Comparison of ENCODE assay signal across 8 mouse cellular contexts in genomic region chr6:101376511-101377166, GRCm38 (mm10). TPM values are rescaled to one million over a fixed set of nuclear protein-coding genes. Genes with fewer than 3 reads are reported as not detected.
DNase-seq lines count a peak whose midpoint lies in the region; ATAC-seq and TF ChIP-seq lines count a peak whose summit lies in the region.

No protein-coding gene starts in this region.

- no peak overlapping the region for H3K27ac ChIP-seq in liver, adult 2 months (replicated peaks; ENCODE audit: insufficient read depth, low read depth, low read length)
- no peak overlapping the region for H3K27ac ChIP-seq in midbrain, embryonic 15.5 days
- H3K27ac ChIP-seq in thymus, adult 2 months (ENCODE audit: control insufficient read depth, insufficient read depth, low read length) = no peak overlapping the region

- H3K9ac ChIP-seq in liver, adult 2 months (ENCODE audit: low read depth, low read length) = peak overlapping the region; percentile 81
- peak overlapping the region; percentile 33; the same call in 1 of the 2 replicates for H3K9ac ChIP-seq in midbrain, embryonic 15.5 days

- peak overlapping the region; percentile 96 for H3K4me2 ChIP-seq in midbrain, embryonic 15.5 days

- no peaks in the 10 kb centered on the region for H3K27me3 ChIP-seq in liver, adult 2 months (ENCODE audit: control insufficient read depth, insufficient read depth, low read length)
- peaks cover 31% of the 10 kb centered on the region for H3K27me3 ChIP-seq in midbrain, embryonic 15.5 days (replicated peaks)
- H3K27me3 ChIP-seq in thymus, adult 2 months (ENCODE audit: control insufficient read depth, insufficient read depth, low read length) = no peaks in the 10 kb centered on the region

- no peaks in the 10 kb centered on the region for H3K9me3 ChIP-seq in midbrain, embryonic 15.5 days

- H3K79me2 ChIP-seq in liver, adult 2 months (ENCODE audit: control insufficient read depth, insufficient read depth, low read length) = no peaks in the 10 kb centered on the region

- H3K4me3 ChIP-seq in liver, adult 2 months (ENCODE audit: insufficient read depth, low read depth, low read length) = peak overlapping the region; percentile 76
- H3K4me3 ChIP-seq in midbrain, embryonic 15.5 days = peak overlapping the region; percentile 47
- H3K4me3 ChIP-seq in thymus, adult 2 months (ENCODE audit: control insufficient read depth, insufficient read depth, low read length) = no peak overlapping the region

- TF ChIP-seq CTCF in liver, adult 2 months (IDR thresholded peaks at IDR 0.05; ENCODE audit: low read depth, low read length) = no peak
- TF ChIP-seq CTCF in thymus, adult 2 months (IDR thresholded peaks at IDR 0.05; ENCODE audit: borderline replicate concordance, control insufficient read depth, extremely low read depth, insufficient read depth, low read length, poor library complexity) = no peak

- H3K4me1 ChIP-seq in liver, adult 2 months (ENCODE audit: control insufficient read depth, insufficient read depth, low read length) = peaks cover 10% of the 10 kb centered on the region; the same call in 1 of the 2 replicates
- H3K4me1 ChIP-seq in midbrain, embryonic 15.5 days = peaks cover 28% of the 10 kb centered on the region
- no peaks in the 10 kb centered on the region for H3K4me1 ChIP-seq in thymus, adult 2 months (replicated peaks; ENCODE audit: control insufficient read depth, insufficient read depth, low read length)

- DNase-seq in liver, adult 2 months (ENCODE audit: extremely low read depth, low read depth, low spot score) = peak; percentile 66
- DNase-seq in liver = no peak
- DNase-seq in gastrocnemius, adult 8-10 months (ENCODE audit: low spot score in 2 of 2) = peak; percentile 13 to 27
- DNase-seq in kidney, adult 9 months = peak; percentile 32
- DNase-seq in thymus, adult 2 months = no peak
- no peak for DNase-seq in cerebellum, adult 9-10 months
- DNase-seq in embryo, embryonic 10.5 days (ENCODE audit: low spot score) = no peak

- no peak for TF ChIP-seq POLR2A in liver, adult 2 months (IDR thresholded peaks at IDR 0.05; ENCODE audit: extremely low read depth, insufficient read depth, low read length)
- no peak for TF ChIP-seq POLR2A in thymus, adult 2 months (IDR thresholded peaks at IDR 0.05; ENCODE audit: control insufficient read depth, extremely low read depth, insufficient read depth, low read length, poor library complexity)

- no peak for ATAC-seq in midbrain, embryonic 15.5 days (replicated peaks)

- WGBS in liver, adult 2 months = 15% methylated on average over 10 of the region's 10 CpGs
- 5% methylated on average over 10 of the region's 10 CpGs for WGBS in midbrain, embryonic 15.5 days
- 45% methylated on average over 10 of the region's 10 CpGs for WGBS in thymus, adult 2 months

- no peaks in the 10 kb centered on the region for H3K36me3 ChIP-seq in liver, adult 2 months (ENCODE audit: control insufficient read depth, insufficient read depth, low read length)
- H3K36me3 ChIP-seq in midbrain, embryonic 15.5 days (replicated peaks) = no peaks in the 10 kb centered on the region
- no peaks in the 10 kb centered on the region for H3K36me3 ChIP-seq in thymus, adult 2 months (ENCODE audit: control insufficient read depth, insufficient read depth, low read length)

RNA-seq across cellular contexts. Expression of gene Pdzrn3, which starts 1.1 kb away (rescaled TPM):
- 1.5 and 2.9 TPM in 2 replicates for total RNA-seq in liver, adult 2 months (2014; rRNA removed)
- 3.2 TPM in 2 replicates for polyA plus RNA-seq in liver, adult 2 months (2012; rRNA removed)
- 100 to 1,000 TPM; 112 to 145 (median 128) TPM for total RNA-seq in gastrocnemius, adult 8-10 months (2022)
- polyA plus RNA-seq in midbrain, embryonic 15.5 days (2015; fragmentation: Nextera tagmentation; extraction: Ambion mirVana) = 20.2 and 22.4 TPM in 2 replicates
- 1.8 and 2.8 TPM in 2 replicates for polyA plus RNA-seq in thymus, adult 2 months (2012; rRNA removed)

Comparison
In these comparisons a context has a peak if more than half of its experiments do, and no peak if none do; other contexts are left out.
1. DNase-seq: peak in liver, adult 2 months (single experiment), gastrocnemius, adult 8-10 months (2 of 2) and kidney, adult 9 months (single experiment); none in liver (single experiment), thymus, adult 2 months (single experiment), cerebellum, adult 9-10 months (single experiment) and embryo, embryonic 10.5 days (single experiment).